Mouse (Mus musculus) erythroblast, embryonic 14.5 days (primary cell): ENCODE results near the gene Pde1a. TPM values are rescaled to one million over a fixed set of nuclear protein-coding genes. Genes with fewer than 3 reads are reported as not detected.

ENCODE experiments used
- H3K27me3 ChIP-seq: 2 replicates; pipeline ENCODE4 v1.6.1; 2012; ENCODE audit warnings: inconsistent platforms; ENCODE audit not compliant: control insufficient read depth
- H3K36me3 ChIP-seq: 2 replicates; pipeline ENCODE4 v1.6.1; 2012; ENCODE audit warnings: mild to moderate bottlenecking, inconsistent platforms; ENCODE audit not compliant: control insufficient read depth
- H3K4me1 ChIP-seq: 2 replicates; pipeline ENCODE4 v1.6.1; 2012; ENCODE audit warnings: inconsistent platforms; ENCODE audit not compliant: control insufficient read depth
- H3K4me3 ChIP-seq: replicated peaks from 2 replicates; pipeline ENCODE3; 2012; ENCODE audit warnings: moderate library complexity, mild to moderate bottlenecking, inconsistent platforms
- H3K9me3 ChIP-seq: 2 replicates; pipeline ENCODE4 v1.6.1; 2012; ENCODE audit warnings: low read length, inconsistent platforms, mixed read lengths; ENCODE audit not compliant: control insufficient read depth
- GATA1 ChIP-seq: IDR thresholded peaks from 2 replicates; pipeline ENCODE4 v1.6.1; 2012; ENCODE audit warnings: low read length, inconsistent platforms, mixed read lengths
- TAL1 ChIP-seq: IDR thresholded peaks from 3 replicates; pipeline ENCODE4 v1.6.1; 2012; ENCODE audit warnings: low read length, inconsistent platforms, mixed read lengths
- polyA plus RNA-seq: library from polyadenylated mRNA; stranded (reverse); fragments of >175 nt; gene quantifications from 2 replicates; pipeline ENCODE4 v1.2.3, GENCODE M21; 2012

Gene Pde1a
- polyA plus RNA-seq, 1 experiment: not detected

DNA sequence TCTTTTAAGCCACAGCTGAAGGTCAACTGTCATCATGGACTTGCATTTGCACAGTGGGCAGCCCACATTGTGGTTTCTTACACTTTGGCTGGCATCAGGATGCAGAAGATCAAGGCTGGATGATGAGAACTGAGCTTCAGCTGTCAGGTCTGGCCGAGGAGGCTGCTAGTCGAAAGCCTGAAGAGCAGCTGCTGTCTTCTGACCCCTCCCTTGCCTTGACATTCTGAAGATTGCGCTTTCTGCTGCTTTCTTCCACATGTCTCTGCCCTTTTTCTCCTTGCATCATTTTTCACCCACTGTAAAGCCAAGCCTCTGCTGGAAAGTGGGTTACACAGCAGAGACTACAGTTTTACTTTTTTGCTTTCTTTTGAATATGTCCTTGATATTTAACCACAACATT lies 59.5 kb downstream of the Pde1a start:
- H3K36me3 ChIP-seq: no peaks in the 10 kb centered on the region
- no peaks in the 10 kb centered on the region; the same call in 1 of the 2 replicates for H3K9me3 ChIP-seq
- no peaks in the 10 kb centered on the region for H3K27me3 ChIP-seq
- TF ChIP-seq GATA1 (no peak), TAL1 (no peak)
- H3K4me3 ChIP-seq: no peak overlapping the region
- no peaks in the 10 kb centered on the region for H3K4me1 ChIP-seq

- TF ChIP-seq GATA1 (no peak), TAL1 (no peak)
- no peaks in the 10 kb centered on the region for H3K4me1 ChIP-seq
- no peaks in the 10 kb centered on the region for H3K27me3 ChIP-seq
- no peak overlapping the region for H3K4me3 ChIP-seq
- H3K9me3 ChIP-seq: no peaks in the 10 kb centered on the region
- H3K36me3 ChIP-seq: no peaks in the 10 kb centered on the region
These were observed 62.8 kb downstream of the Pde1a start for GRCm38 (mm10) chr2:80066449-80066848.

DNA sequence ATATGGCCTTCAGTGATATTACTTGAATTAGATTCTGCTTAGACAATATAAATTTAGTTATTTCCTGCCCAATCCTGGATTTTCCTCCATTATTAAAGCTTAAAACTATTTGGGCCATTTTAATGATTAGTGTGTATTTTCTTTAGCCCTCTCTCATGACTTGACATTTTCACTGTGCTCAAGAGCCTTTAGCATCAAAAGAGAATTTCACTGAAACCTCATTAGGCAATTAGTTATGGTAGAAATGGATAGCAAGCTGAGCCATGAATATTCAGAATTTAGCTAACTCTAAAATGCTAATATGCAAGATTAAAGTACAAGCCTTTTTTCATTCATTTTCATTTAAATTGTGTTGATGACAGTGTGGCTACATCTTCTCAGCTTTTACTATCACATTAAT lies 73.2 kb downstream of the Pde1a start:
- H3K27me3 ChIP-seq: no peaks in the 10 kb centered on the region
- TF ChIP-seq TAL1 (no peak), GATA1 (no peak)
- no peaks in the 10 kb centered on the region for H3K36me3 ChIP-seq
- H3K4me3 ChIP-seq: no peak overlapping the region
- no peaks in the 10 kb centered on the region for H3K9me3 ChIP-seq
- H3K4me1 ChIP-seq: no peaks in the 10 kb centered on the region

DNA sequence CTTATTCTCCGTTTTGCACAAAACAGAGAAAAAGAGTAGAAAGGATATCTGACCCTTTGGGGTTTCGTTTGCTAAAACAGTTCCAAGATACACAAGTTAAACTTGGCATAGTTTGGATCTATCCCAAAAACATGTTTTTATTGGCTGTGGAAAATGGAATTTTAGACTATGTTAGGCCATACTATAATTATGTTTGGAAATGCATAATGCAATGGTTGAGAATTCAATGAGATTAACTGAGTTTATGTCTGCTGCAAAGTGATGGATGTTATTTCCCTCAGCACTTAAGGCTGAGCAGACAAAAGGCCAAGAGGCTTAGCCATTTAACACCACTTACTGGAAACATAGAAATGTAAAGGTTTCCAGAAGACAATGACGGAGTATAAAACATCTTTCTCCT lies 75.2 kb downstream of the Pde1a start:
- no peak overlapping the region for H3K4me3 ChIP-seq
- no peaks in the 10 kb centered on the region for H3K4me1 ChIP-seq
- TF ChIP-seq TAL1 (no peak), GATA1 (no peak)
- H3K27me3 ChIP-seq: no peaks in the 10 kb centered on the region
- H3K36me3 ChIP-seq: no peaks in the 10 kb centered on the region
- no peaks in the 10 kb centered on the region for H3K9me3 ChIP-seq

- H3K4me1 ChIP-seq: no peaks in the 10 kb centered on the region
- no peaks in the 10 kb centered on the region for H3K27me3 ChIP-seq
- no peak overlapping the region for H3K4me3 ChIP-seq
- H3K36me3 ChIP-seq: no peaks in the 10 kb centered on the region
- H3K9me3 ChIP-seq: no peaks in the 10 kb centered on the region
- TF ChIP-seq GATA1: no peak
- TF ChIP-seq TAL1: no peak
These were observed 82.3 kb downstream of the Pde1a start for GRCm38 (mm10) chr2:80046751-80047513.

GRCm38 (mm10) chr2:80038642-80039445 lies 90.4 kb downstream of the Pde1a start:
- Histone ChIP-seq H3K9me3 (no peaks in the 10 kb centered on the region), H3K4me3 (no peak overlapping the region), H3K4me1 (no peaks in the 10 kb centered on the region), H3K27me3 (no peaks in the 10 kb centered on the region), H3K36me3 (no peaks in the 10 kb centered on the region)
- no peak for TF ChIP-seq GATA1
- TF ChIP-seq TAL1: no peak

- Histone ChIP-seq H3K36me3 (no peaks in the 10 kb centered on the region), H3K27me3 (no peaks in the 10 kb centered on the region), H3K4me3 (no peak overlapping the region), H3K4me1 (no peaks in the 10 kb centered on the region), H3K9me3 (no peaks in the 10 kb centered on the region)
- TF ChIP-seq GATA1 (no peak), TAL1 (no peak)
These were observed 91.3 kb downstream of the Pde1a start for GRCm38 (mm10) chr2:80037971-80038370.

DNA sequence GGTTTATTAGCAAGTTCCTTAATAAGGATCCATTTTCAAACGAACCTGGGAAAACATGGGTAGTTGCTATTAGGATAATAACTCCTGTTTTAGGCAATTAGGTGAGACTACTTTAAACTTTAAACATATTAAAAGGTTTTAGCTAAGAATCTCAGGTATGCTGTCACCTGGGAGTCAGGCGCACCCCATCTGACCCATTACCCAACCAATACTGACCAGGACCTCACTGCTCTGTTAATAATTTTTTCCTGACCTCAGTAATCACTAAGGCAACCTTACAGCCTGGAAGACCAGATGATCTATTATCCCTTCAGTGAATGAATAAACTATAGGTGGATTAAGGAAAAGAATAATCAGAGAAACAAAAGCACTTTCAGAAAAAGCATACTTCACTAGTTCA lies 100.2 kb downstream of the Pde1a start:
- no peaks in the 10 kb centered on the region for H3K27me3 ChIP-seq
- H3K4me3 ChIP-seq: no peak overlapping the region
- H3K36me3 ChIP-seq: no peaks in the 10 kb centered on the region
- peaks cover 2% of the 10 kb centered on the region; the same call in 1 of the 2 replicates for H3K9me3 ChIP-seq
- H3K4me1 ChIP-seq: no peaks in the 10 kb centered on the region
- no peak for TF ChIP-seq GATA1
- TF ChIP-seq TAL1: no peak

GRCm38 (mm10) chr2:80026053-80026452 lies 103.2 kb downstream of the Pde1a start:
- H3K36me3 ChIP-seq: no peaks in the 10 kb centered on the region
- no peak overlapping the region for H3K4me3 ChIP-seq
- H3K27me3 ChIP-seq: no peaks in the 10 kb centered on the region
- no peak for TF ChIP-seq GATA1
- TF ChIP-seq TAL1: no peak
- H3K9me3 ChIP-seq: peaks cover 2% of the 10 kb centered on the region; the same call in 1 of the 2 replicates
- no peaks in the 10 kb centered on the region for H3K4me1 ChIP-seq
